Mouse (Mus musculus): ENCODE measurements at regions not wholly inside any gene's neighbourhood (a gene's known extent, or its start where the extent isn't known, plus 50 kb on each side); places are given as distances from the start of the nearest gene placed in this dataset.

GRCm38 (mm10) chr9:23000200-23000599 is 222.7 kb upstream of the Bmper start:
- no peak for TF ChIP-seq CTCF (IDR thresholded peaks at IDR 0.05; ENCODE audit: low read depth)
- 79% methylated on average over 3 of the region's 3 CpGs for WGBS
- Histone ChIP-seq H3K27ac (no peak overlapping the region), H3K36me3 (ENCODE audit: insufficient read depth, low read length) (no peaks in the 10 kb centered on the region), H3K27me3 (ENCODE audit: insufficient read depth, low read length) (no peaks in the 10 kb centered on the region), H3K9ac (replicated peaks; ENCODE audit: low read length) (no peak overlapping the region), H3K4me1 (ENCODE audit: insufficient read depth, low read length) (no peaks in the 10 kb centered on the region), H3K9me3 (ENCODE audit: low read length) (no peaks in the 10 kb centered on the region), H3K4me3 (ENCODE audit: low read length) (no peak overlapping the region), H3K4me2 (ENCODE audit: low read depth, low read length) (no peak overlapping the region)
- ATAC-seq = no peak
- no peak for DNase-seq (ENCODE audit: low spot score)

GRCm38 (mm10) chr9:23003195-23004061 is 219.4 kb upstream of the Bmper start:
- H3K9me3 ChIP-seq (ENCODE audit: low read length) = no peaks in the 10 kb centered on the region
- no peak overlapping the region for H3K4me3 ChIP-seq (ENCODE audit: low read length)
- DNase-seq (ENCODE audit: low spot score) (no peak), ATAC-seq (no peak)
- H3K27me3 ChIP-seq (ENCODE audit: insufficient read depth, low read length) = no peaks in the 10 kb centered on the region
- no peak overlapping the region for H3K4me2 ChIP-seq (ENCODE audit: low read depth, low read length)
- no peak overlapping the region for H3K27ac ChIP-seq
- H3K4me1 ChIP-seq (ENCODE audit: insufficient read depth, low read length) = no peaks in the 10 kb centered on the region
- no peak for TF ChIP-seq CTCF (IDR thresholded peaks at IDR 0.05; ENCODE audit: low read depth)
- no peak overlapping the region for H3K9ac ChIP-seq (replicated peaks; ENCODE audit: low read length)
- H3K36me3 ChIP-seq (ENCODE audit: insufficient read depth, low read length) = no peaks in the 10 kb centered on the region
- 73% methylated on average over 14 of the region's 14 CpGs for WGBS

DNA sequence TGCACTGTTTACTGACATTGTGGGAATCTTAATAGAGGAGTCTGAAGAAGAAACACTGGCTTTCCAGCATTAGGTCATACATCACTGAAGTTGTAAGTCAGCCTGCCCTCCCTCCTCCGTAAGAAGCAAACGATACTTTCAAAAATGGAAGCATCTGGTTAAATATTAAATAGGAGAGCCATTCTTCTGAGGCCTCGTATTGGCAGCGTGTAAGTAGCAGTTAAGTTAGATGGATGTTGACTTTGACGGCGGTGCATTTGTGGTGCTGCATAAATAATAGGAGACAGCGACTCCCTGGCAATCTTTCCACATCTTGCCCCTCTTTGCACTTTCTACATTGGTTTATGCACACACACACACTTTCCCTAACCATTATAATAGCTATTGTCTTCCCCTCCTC is 217.9 kb upstream of the Bmper start:
- ATAC-seq = no peak

DNA sequence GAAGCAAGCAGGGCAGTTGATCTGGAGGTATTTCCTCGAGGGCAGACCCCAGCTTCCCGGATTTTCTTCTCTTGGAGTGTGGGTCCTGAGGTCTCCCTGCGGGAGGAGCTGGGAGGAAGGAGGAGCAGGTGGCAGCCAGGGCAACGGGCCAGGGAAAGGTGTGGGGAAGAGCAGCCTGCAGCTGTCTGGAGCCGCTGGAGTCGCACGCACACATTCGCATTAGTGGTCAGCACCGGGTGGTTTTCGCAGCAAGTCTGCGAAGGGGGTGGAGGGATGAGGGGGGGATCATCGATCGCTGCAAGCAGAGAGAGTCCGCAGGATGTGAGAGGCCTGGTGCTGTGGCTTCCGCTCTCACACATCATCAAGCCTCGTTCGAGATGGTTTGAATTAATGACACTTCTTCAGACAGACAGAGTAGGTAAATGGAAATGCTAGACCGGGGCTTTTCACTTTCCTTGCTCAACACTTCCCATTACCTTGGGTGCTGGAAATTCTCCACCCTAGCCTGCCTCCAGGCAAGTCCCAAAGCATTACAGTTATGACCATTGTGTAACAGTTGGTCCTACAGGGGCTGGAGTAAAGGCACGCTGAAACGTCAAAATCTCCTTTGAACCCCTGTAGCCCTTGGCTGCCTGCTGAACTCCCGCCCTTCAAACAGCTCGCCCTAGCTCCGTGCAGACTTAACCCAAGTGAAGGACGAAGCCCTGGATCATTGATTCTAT is 213.3 kb upstream of the Bmper start:
- peak; percentile 18 for DNase-seq (ENCODE audit: low spot score)
- 15% methylated on average over 24 of the region's 24 CpGs for WGBS
- peak overlapping the region; percentile 42 for H3K4me2 ChIP-seq (ENCODE audit: low read depth, low read length)
- H3K4me1 ChIP-seq (ENCODE audit: insufficient read depth, low read length) = peaks cover 8% of the 10 kb centered on the region; the same call in 1 of the 2 replicates
- H3K4me3 ChIP-seq (ENCODE audit: low read length) = no peak overlapping the region
- no peaks in the 10 kb centered on the region for H3K36me3 ChIP-seq (ENCODE audit: insufficient read depth, low read length)
- no peaks in the 10 kb centered on the region for H3K27me3 ChIP-seq (ENCODE audit: insufficient read depth, low read length)
- no peak overlapping the region for H3K27ac ChIP-seq
- TF ChIP-seq CTCF (IDR thresholded peaks at IDR 0.05; ENCODE audit: low read depth) = no peak
- 0 out of 2 replicates have a peak, but pooled peaks have one; percentile 22 for ATAC-seq
- H3K9ac ChIP-seq (replicated peaks; ENCODE audit: low read length) = no peak overlapping the region
- no peaks in the 10 kb centered on the region for H3K9me3 ChIP-seq (ENCODE audit: low read length)

More for the DNA sequence above, 217.9 kb upstream of the Bmper start:
- Histone ChIP-seq H3K4me3 (ENCODE audit: low read length) (no peak overlapping the region), H3K27me3 (ENCODE audit: insufficient read depth, low read length) (no peaks in the 10 kb centered on the region), H3K27ac (no peak overlapping the region), H3K9ac (replicated peaks; ENCODE audit: low read length) (no peak overlapping the region), H3K9me3 (ENCODE audit: low read length) (no peaks in the 10 kb centered on the region), H3K4me2 (ENCODE audit: low read depth, low read length) (no peak overlapping the region), H3K36me3 (ENCODE audit: insufficient read depth, low read length) (no peaks in the 10 kb centered on the region), H3K4me1 (ENCODE audit: insufficient read depth, low read length) (peaks cover 3% of the 10 kb centered on the region; the same call in 1 of the 2 replicates)
- no peak for TF ChIP-seq CTCF (IDR thresholded peaks at IDR 0.05; ENCODE audit: low read depth)
- WGBS = 41% methylated on average over 7 of the region's 7 CpGs
- DNase-seq (ENCODE audit: low spot score) = peak; percentile 3

- TF ChIP-seq CTCF (IDR thresholded peaks at IDR 0.05; ENCODE audit: low read depth) = no peak
- Histone ChIP-seq H3K4me1 (ENCODE audit: insufficient read depth, low read length) (peaks cover 8% of the 10 kb centered on the region; the same call in 1 of the 2 replicates), H3K4me3 (ENCODE audit: low read length) (no peak overlapping the region), H3K9me3 (ENCODE audit: low read length) (no peaks in the 10 kb centered on the region), H3K36me3 (ENCODE audit: insufficient read depth, low read length) (no peaks in the 10 kb centered on the region), H3K4me2 (ENCODE audit: low read depth, low read length) (peak overlapping the region; percentile 18; the same call in 1 of the 2 replicates), H3K27me3 (ENCODE audit: insufficient read depth, low read length) (no peaks in the 10 kb centered on the region), H3K9ac (replicated peaks; ENCODE audit: low read length) (no peak overlapping the region; the same call in 1 of the 2 replicates), H3K27ac (no peak overlapping the region)
- 10% methylated on average over 7 of the region's 7 CpGs for WGBS
- peak; percentile 74 for ATAC-seq
- DNase-seq (ENCODE audit: low spot score) = peak; percentile 66
Observed at GRCm38 (mm10) chr9:23011316-23011959, 211.4 kb upstream of the Bmper start.

DNA sequence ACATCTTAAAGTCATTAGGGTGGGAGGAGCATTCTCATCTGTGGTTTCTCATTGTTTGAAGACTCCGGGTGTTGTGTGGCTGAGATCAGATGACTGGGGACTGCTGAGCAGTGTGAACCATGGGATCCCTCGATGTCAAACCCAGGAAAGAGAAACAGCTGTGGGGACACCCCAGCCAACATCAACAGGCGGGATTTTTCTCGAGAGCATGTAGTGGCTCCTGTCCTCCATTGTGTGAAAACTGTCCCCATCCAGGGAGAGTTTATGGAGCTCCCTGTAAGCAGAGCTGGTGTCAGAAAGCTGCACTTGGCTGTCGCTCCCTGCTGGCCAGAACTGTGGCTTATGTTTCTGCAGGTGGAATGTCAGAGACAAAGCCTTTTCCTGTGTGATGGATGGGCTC is 210.7 kb upstream of the Bmper start:
- 16% methylated on average over 5 of the region's 5 CpGs for whole genome bisulfite sequencing
- Histone ChIP-seq H3K27ac (no peak overlapping the region), H3K4me3 (ENCODE audit: low read length) (no peak overlapping the region), H3K4me2 (ENCODE audit: low read depth, low read length) (peak overlapping the region; percentile 18; the same call in 1 of the 2 replicates), H3K9ac (replicated peaks; ENCODE audit: low read length) (no peak overlapping the region), H3K27me3 (ENCODE audit: insufficient read depth, low read length) (no peaks in the 10 kb centered on the region), H3K4me1 (ENCODE audit: insufficient read depth, low read length) (peaks cover 8% of the 10 kb centered on the region; the same call in 1 of the 2 replicates), H3K36me3 (ENCODE audit: insufficient read depth, low read length) (no peaks in the 10 kb centered on the region), H3K9me3 (ENCODE audit: low read length) (0 out of 2 replicates have a peak, but pooled peaks cover 3% of the 10 kb centered on the region)
- TF ChIP-seq CTCF (IDR thresholded peaks at IDR 0.05; ENCODE audit: low read depth) = peak; percentile 53
- DNase-seq (ENCODE audit: low spot score) (peak; percentile 35), ATAC-seq (0 out of 2 replicates have a peak, but pooled peaks have one; percentile 11)

Data from hindbrain, postnatal 0 days (tissue).